Mouse (Mus musculus) brain, embryonic 14.5 days (tissue): ENCODE measurements around the gene Spag9.

Experiments used
- CTCF ChIP-seq: fragments of 200-500 bp; IDR thresholded peaks from 2 replicates; pipeline ENCODE4 v1.5.1; 2012; ENCODE audit warnings: inconsistent platforms, mild to moderate bottlenecking, moderate library complexity, borderline replicate concordance; ENCODE audit not compliant: insufficient read depth, insufficient read length; ENCODE audit errors: extremely low read depth
- POLR2A ChIP-seq: fragments of 200-500 bp; IDR thresholded peaks from 2 replicates; pipeline ENCODE4 v1.6.1; 2012; ENCODE audit warnings: mild to moderate bottlenecking, inconsistent platforms, borderline replicate concordance; ENCODE audit not compliant: poor library complexity, insufficient read depth, insufficient read length, severe bottlenecking; ENCODE audit errors: extremely low read depth

GRCm38 (mm10) chr11:94169596-94169995 lies 173.7 kb downstream of the Spag9 start:
- TF ChIP-seq CTCF (no peak), POLR2A (no peak)
